In genomic region chr12:59065776-59066175, GRCm38 (mm10) we compare ENCODE assay signal across 7 mouse cellular contexts. TPM values are rescaled to one million over a fixed set of nuclear protein-coding genes. Genes with fewer than 3 reads are reported as not detected.
DNase-seq lines count a peak whose midpoint lies in the region; ATAC-seq and TF ChIP-seq lines count a peak whose summit lies in the region.

No protein-coding gene starts in this region.

- no peak for ATAC-seq in lung, embryonic 14.5 days (ENCODE audit: insufficient read depth)
- ATAC-seq in forebrain, embryonic 11.5 days (replicated peaks; ENCODE audit: low FRiP score) = no peak
- ATAC-seq in limb, embryonic 15.5 days (ENCODE audit: insufficient number of reproducible peaks, low FRiP score, low TSS enrichment, low read depth) = no peak
- ATAC-seq in stomach, embryonic 15.5 days (ENCODE audit: insufficient read depth, low FRiP score, low read depth) = no peak

- peak overlapping the region; percentile 93 for H3K27ac ChIP-seq in lung, embryonic 14.5 days (ENCODE audit: low read depth)
- H3K27ac ChIP-seq in forebrain, embryonic 11.5 days (ENCODE audit: low read depth, low read length) = peak overlapping the region; percentile 87
- no peak overlapping the region for H3K27ac ChIP-seq in limb, embryonic 15.5 days
- peak overlapping the region; percentile 94 for H3K27ac ChIP-seq in stomach, embryonic 15.5 days

- WGBS in lung, embryonic 14.5 days = 50% methylated on average over 3 of the region's 3 CpGs
- 73% methylated on average over 3 of the region's 3 CpGs for WGBS in forebrain, embryonic 11.5 days
- WGBS in limb, embryonic 15.5 days = 70% methylated on average over 3 of the region's 3 CpGs
- WGBS in stomach, embryonic 15.5 days = 50% methylated on average over 3 of the region's 3 CpGs

- H3K4me2 ChIP-seq in lung, embryonic 14.5 days = peak overlapping the region; percentile 75
- peak overlapping the region; percentile 62; the same call in 1 of the 2 replicates for H3K4me2 ChIP-seq in forebrain, embryonic 11.5 days (ENCODE audit: low read depth, low read length, severe bottlenecking)
- H3K4me2 ChIP-seq in limb, embryonic 15.5 days = peak overlapping the region; percentile 54; the same call in 1 of the 2 replicates
- peak overlapping the region; percentile 58 for H3K4me2 ChIP-seq in stomach, embryonic 15.5 days

- no peak for TF ChIP-seq CTCF in lung, embryonic 14.5 days (IDR thresholded peaks at IDR 0.05; ENCODE audit: low read depth)

- DNase-seq in lung, embryonic 14.5 days = no peak
- no peak for DNase-seq in lung, postnatal 14 days
- no peak for DNase-seq in forebrain, embryonic 11.5 days (ENCODE audit: low spot score)
- no peak for DNase-seq in yolk sac, embryonic 10.5 days (ENCODE audit: low spot score)
- DNase-seq in kidney, postnatal 10 days = no peak

- H3K27me3 ChIP-seq in lung, embryonic 14.5 days (ENCODE audit: insufficient read depth, low read length) = no peaks in the 10 kb centered on the region
- H3K27me3 ChIP-seq in forebrain, embryonic 11.5 days (ENCODE audit: control insufficient read depth, insufficient read depth, low read length) = no peaks in the 10 kb centered on the region
- no peaks in the 10 kb centered on the region for H3K27me3 ChIP-seq in limb, embryonic 15.5 days
- H3K27me3 ChIP-seq in stomach, embryonic 15.5 days (replicated peaks) = no peaks in the 10 kb centered on the region

- 0 out of 2 replicates have a peak, but pooled peaks cover 2% of the 10 kb centered on the region for H3K4me1 ChIP-seq in lung, embryonic 14.5 days (ENCODE audit: insufficient read depth)
- no peaks in the 10 kb centered on the region for H3K4me1 ChIP-seq in forebrain, embryonic 11.5 days (replicated peaks; ENCODE audit: control insufficient read depth, insufficient read depth, low read length)
- no peaks in the 10 kb centered on the region; the same call in 1 of the 2 replicates for H3K4me1 ChIP-seq in limb, embryonic 15.5 days
- H3K4me1 ChIP-seq in stomach, embryonic 15.5 days = 0 out of 2 replicates have a peak, but pooled peaks cover 5% of the 10 kb centered on the region

- peaks cover 27% of the 10 kb centered on the region for H3K36me3 ChIP-seq in lung, embryonic 14.5 days (ENCODE audit: insufficient read depth)
- peaks cover 4% of the 10 kb centered on the region; the same call in 1 of the 2 replicates for H3K36me3 ChIP-seq in forebrain, embryonic 11.5 days (ENCODE audit: control insufficient read depth, insufficient read depth, low read length)
- peaks cover 24% of the 10 kb centered on the region for H3K36me3 ChIP-seq in limb, embryonic 15.5 days
- H3K36me3 ChIP-seq in stomach, embryonic 15.5 days = peaks cover 18% of the 10 kb centered on the region

- peak overlapping the region; percentile 57; the same call in 1 of the 2 replicates for H3K9ac ChIP-seq in lung, embryonic 14.5 days
- peak overlapping the region; percentile 61 for H3K9ac ChIP-seq in forebrain, embryonic 11.5 days (ENCODE audit: low read length)
- no peak overlapping the region for H3K9ac ChIP-seq in limb, embryonic 15.5 days
- H3K9ac ChIP-seq in stomach, embryonic 15.5 days = no peak overlapping the region

- peak overlapping the region; percentile 100 for H3K4me3 ChIP-seq in lung, embryonic 14.5 days (ENCODE audit: low read depth, low read length)
- H3K4me3 ChIP-seq in forebrain, embryonic 11.5 days (ENCODE audit: low read depth, low read length) = peak overlapping the region; percentile 98; the same call in 1 of the 2 replicates
- peak overlapping the region; percentile 98 for H3K4me3 ChIP-seq in limb, embryonic 15.5 days
- peak overlapping the region; percentile 94; the same call in 1 of the 2 replicates for H3K4me3 ChIP-seq in stomach, embryonic 15.5 days (replicated peaks)

- no peaks in the 10 kb centered on the region for H3K9me3 ChIP-seq in lung, embryonic 14.5 days (ENCODE audit: low read depth, low read length)
- no peaks in the 10 kb centered on the region for H3K9me3 ChIP-seq in forebrain, embryonic 11.5 days (ENCODE audit: control insufficient read depth, low read length)
- H3K9me3 ChIP-seq in limb, embryonic 15.5 days = no peaks in the 10 kb centered on the region
- H3K9me3 ChIP-seq in stomach, embryonic 15.5 days = no peaks in the 10 kb centered on the region

RNA-seq across cellular contexts. Expression of gene Pnn, which starts 0.9 kb away (rescaled TPM):
- 89.3 and 95.4 TPM in 2 replicates for polyA plus RNA-seq in lung, embryonic 14.5 days (2014; fragmentation: Nextera tagmentation; extraction: Ambion mirVana)
- polyA plus RNA-seq in forebrain, embryonic 11.5 days (2014; fragmentation: Nextera tagmentation; extraction: Ambion mirVana) = 124 and 127 TPM in 2 replicates
- 98.8 and 103 TPM in 2 replicates for polyA plus RNA-seq in limb, embryonic 15.5 days (2015; fragmentation: Nextera tagmentation; extraction: Ambion mirVana)
- polyA plus RNA-seq in stomach, embryonic 15.5 days (2015; fragmentation: Nextera tagmentation; extraction: Ambion mirVana) = 112 and 113 TPM in 2 replicates

RNA-seq across cellular contexts. Expression of gene Trappc6b, which starts 4.5 kb away (rescaled TPM):
- polyA plus RNA-seq in lung, embryonic 14.5 days (2014; fragmentation: Nextera tagmentation; extraction: Ambion mirVana) = 57.9 and 59.5 TPM in 2 replicates
- polyA plus RNA-seq in forebrain, embryonic 11.5 days (2014; fragmentation: Nextera tagmentation; extraction: Ambion mirVana) = 64.6 and 69.1 TPM in 2 replicates
- 83.1 and 84.9 TPM in 2 replicates for polyA plus RNA-seq in limb, embryonic 15.5 days (2015; fragmentation: Nextera tagmentation; extraction: Ambion mirVana)
- 91.5 and 92.2 TPM in 2 replicates for polyA plus RNA-seq in stomach, embryonic 15.5 days (2015; fragmentation: Nextera tagmentation; extraction: Ambion mirVana)

RNA-seq across cellular contexts. Expression of gene Mia2, which starts 29.8 kb away (rescaled TPM):
- 49.3 and 53.2 TPM in 2 replicates for polyA plus RNA-seq in lung, embryonic 14.5 days (2014; fragmentation: Nextera tagmentation; extraction: Ambion mirVana)
- 50.6 and 55.2 TPM in 2 replicates for polyA plus RNA-seq in forebrain, embryonic 11.5 days (2014; fragmentation: Nextera tagmentation; extraction: Ambion mirVana)
- 63.0 and 68.1 TPM in 2 replicates for polyA plus RNA-seq in limb, embryonic 15.5 days (2015; fragmentation: Nextera tagmentation; extraction: Ambion mirVana)
- polyA plus RNA-seq in stomach, embryonic 15.5 days (2015; fragmentation: Nextera tagmentation; extraction: Ambion mirVana) = 80.9 and 82.1 TPM in 2 replicates

RNA-seq across cellular contexts. Expression of gene Gemin2, which starts 52.6 kb away (rescaled TPM):
- polyA plus RNA-seq in lung, embryonic 14.5 days (2014; fragmentation: Nextera tagmentation; extraction: Ambion mirVana) = 27.4 and 27.7 TPM in 2 replicates
- 27.1 and 33.2 TPM in 2 replicates for polyA plus RNA-seq in forebrain, embryonic 11.5 days (2014; fragmentation: Nextera tagmentation; extraction: Ambion mirVana)
- 25.3 and 25.7 TPM in 2 replicates for polyA plus RNA-seq in limb, embryonic 15.5 days (2015; fragmentation: Nextera tagmentation; extraction: Ambion mirVana)
- polyA plus RNA-seq in stomach, embryonic 15.5 days (2015; fragmentation: Nextera tagmentation; extraction: Ambion mirVana) = 24.2 and 27.0 TPM in 2 replicates

RNA-seq across cellular contexts. Expression of gene Sec23a, which starts 54.0 kb away (rescaled TPM):
- 73.0 and 79.5 TPM in 2 replicates for polyA plus RNA-seq in lung, embryonic 14.5 days (2014; fragmentation: Nextera tagmentation; extraction: Ambion mirVana)
- 76.0 and 76.5 TPM in 2 replicates for polyA plus RNA-seq in forebrain, embryonic 11.5 days (2014; fragmentation: Nextera tagmentation; extraction: Ambion mirVana)
- 105 and 107 TPM in 2 replicates for polyA plus RNA-seq in limb, embryonic 15.5 days (2015; fragmentation: Nextera tagmentation; extraction: Ambion mirVana)
- polyA plus RNA-seq in stomach, embryonic 15.5 days (2015; fragmentation: Nextera tagmentation; extraction: Ambion mirVana) = 63.7 and 68.6 TPM in 2 replicates

Comparison
In these comparisons a context has a peak if more than half of its experiments do, and no peak if none do; other contexts are left out.
1. H3K9ac ChIP-seq: peak in lung, embryonic 14.5 days (single experiment) and forebrain, embryonic 11.5 days (single experiment); none in limb, embryonic 15.5 days (single experiment) and stomach, embryonic 15.5 days (single experiment).
2. Peak in every context shown above with its lines, with median percentiles within 50 percentile points of each other: H3K4me2 ChIP-seq and H3K4me3 ChIP-seq.